Mouse (Mus musculus) embryonic fibroblast, embryonic 13.5 days (primary cell): ENCODE measurements around the gene Rsrc1. TPM values are rescaled to one million over a fixed set of nuclear protein-coding genes. Genes with fewer than 3 reads are reported as not detected.

Experiments used
- H3K27ac ChIP-seq: 2 replicates; pipeline ENCODE4 v1.5.1; 2012; ENCODE audit warnings: low read length, control low read depth, inconsistent platforms; ENCODE audit not compliant: insufficient read depth
- H3K4me1 ChIP-seq: 2 replicates; pipeline ENCODE4 v1.6.1; 2011; ENCODE audit warnings: low read length; ENCODE audit not compliant: control insufficient read depth, insufficient read depth
- H3K4me3 ChIP-seq: 2 replicates; pipeline ENCODE4 v1.5.1; 2011; ENCODE audit warnings: mild to moderate bottlenecking, control low read depth, low read length; ENCODE audit not compliant: insufficient read depth
- CTCF ChIP-seq: IDR thresholded peaks from 2 replicates; pipeline ENCODE4 v1.5.1; 2011; ENCODE audit warnings: mild to moderate bottlenecking, control low read depth, low read length, moderate library complexity, borderline replicate concordance; ENCODE audit not compliant: insufficient read depth
- POLR2A ChIP-seq: IDR thresholded peaks from 2 replicates; pipeline ENCODE4 v1.6.1; 2011; ENCODE audit warnings: low read depth, mild to moderate bottlenecking, control low read depth, low read length, moderate library complexity
- polyA plus RNA-seq: library from polyadenylated mRNA; stranded (reverse); fragments of >200 nt; gene quantifications from 2 replicates; pipeline ENCODE4 v1.2.4, GENCODE M21; 2011; ENCODE audit warnings: low read depth; ENCODE audit not compliant: missing spikeins, insufficient read length

Rsrc1 gene
- polyA plus RNA-seq, 1 experiment = 44.9 TPM

DNA sequence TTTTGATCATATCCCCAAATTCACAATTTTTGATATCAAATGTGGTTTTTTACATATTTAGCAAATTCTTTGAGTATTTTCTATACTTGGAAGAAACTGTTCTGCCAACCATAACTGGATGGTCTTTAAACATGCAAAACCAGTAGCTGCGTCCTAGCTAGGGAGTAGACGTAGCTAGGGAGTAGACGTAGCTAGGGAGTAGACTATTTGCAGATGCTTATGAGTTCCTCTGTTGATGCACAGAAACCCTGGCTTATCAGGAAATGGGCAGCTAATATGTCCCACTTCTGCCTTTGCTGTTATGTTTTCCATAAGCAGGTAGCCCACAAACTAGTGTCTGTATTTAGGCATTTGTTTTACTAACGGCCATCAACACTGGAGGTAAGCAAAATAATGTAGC is 298.6 kb downstream of the Rsrc1 start:
- Histone ChIP-seq H3K4me3 (no peak overlapping the region), H3K4me1 (no peaks in the 10 kb centered on the region), H3K27ac (no peak overlapping the region)
- TF ChIP-seq CTCF (no peak), POLR2A (no peak)

DNA sequence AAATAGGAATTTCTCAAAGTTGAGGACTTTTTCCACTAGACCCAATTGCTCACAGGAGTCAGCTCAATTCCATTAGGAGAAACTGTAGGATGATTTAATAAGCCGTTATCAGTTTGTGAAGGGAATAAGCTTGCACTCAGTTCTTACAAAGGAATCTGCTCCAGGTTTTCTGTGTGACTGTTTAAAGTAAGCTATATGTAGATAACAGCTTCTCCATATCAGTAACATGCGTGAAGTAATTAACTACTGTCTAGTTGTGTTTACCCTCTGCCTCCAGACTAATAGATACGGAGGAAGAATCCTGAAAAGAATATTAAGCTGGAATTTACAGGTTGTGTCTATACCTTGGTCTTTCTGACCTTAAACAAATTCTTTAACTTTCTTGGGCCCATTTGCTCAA is 299.1 kb downstream of the Rsrc1 start:
- TF ChIP-seq POLR2A (no peak), CTCF (no peak)
- H3K4me3 ChIP-seq = no peak overlapping the region
- no peaks in the 10 kb centered on the region for H3K4me1 ChIP-seq
- H3K27ac ChIP-seq = no peak overlapping the region

DNA sequence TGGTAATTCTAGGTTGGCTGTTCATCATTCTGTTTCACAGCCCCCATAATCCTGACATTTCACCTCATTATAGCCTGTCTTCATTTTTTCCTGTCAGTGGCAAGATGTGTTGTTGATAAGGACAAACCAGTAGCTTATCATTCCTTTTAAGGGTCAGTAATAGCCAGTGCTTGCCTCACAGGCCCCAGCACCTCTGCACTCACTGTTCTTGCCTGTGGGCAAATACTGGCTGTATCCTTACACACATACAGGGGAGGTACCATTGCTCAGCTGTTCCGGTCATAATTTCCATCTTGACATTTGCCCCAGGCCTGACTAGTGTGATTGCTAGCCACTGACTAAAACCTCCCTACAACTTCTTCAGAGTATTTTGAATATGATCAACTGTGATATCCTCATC is 302.8 kb downstream of the Rsrc1 start:
- no peak overlapping the region for H3K4me3 ChIP-seq
- H3K27ac ChIP-seq = no peak overlapping the region
- H3K4me1 ChIP-seq = no peaks in the 10 kb centered on the region

DNA sequence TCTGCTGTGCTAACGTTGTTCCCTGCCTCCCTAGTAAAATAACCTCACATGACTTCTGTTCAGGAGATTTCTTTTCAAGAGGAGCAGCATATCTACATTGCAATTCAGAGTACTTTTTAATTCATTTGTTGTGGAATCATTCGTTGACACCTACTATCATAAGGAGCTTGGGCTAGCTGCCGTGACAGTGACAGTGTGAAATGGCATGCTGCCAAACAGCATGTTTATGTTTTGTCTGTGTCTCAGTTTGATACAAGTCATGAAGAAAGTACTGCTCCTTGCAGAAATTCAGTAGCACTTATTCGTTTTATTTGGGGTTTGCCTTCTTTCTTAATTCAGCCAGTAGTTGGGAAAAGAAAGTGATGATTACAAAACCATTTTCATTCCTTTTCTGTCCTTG is 303.7 kb downstream of the Rsrc1 start:
- Histone ChIP-seq H3K4me3 (no peak overlapping the region), H3K27ac (no peak overlapping the region), H3K4me1 (no peaks in the 10 kb centered on the region)
- TF ChIP-seq POLR2A = no peak

More for the DNA sequence above, 302.8 kb downstream of the Rsrc1 start:
- TF ChIP-seq POLR2A (no peak), CTCF (no peak)

DNA sequence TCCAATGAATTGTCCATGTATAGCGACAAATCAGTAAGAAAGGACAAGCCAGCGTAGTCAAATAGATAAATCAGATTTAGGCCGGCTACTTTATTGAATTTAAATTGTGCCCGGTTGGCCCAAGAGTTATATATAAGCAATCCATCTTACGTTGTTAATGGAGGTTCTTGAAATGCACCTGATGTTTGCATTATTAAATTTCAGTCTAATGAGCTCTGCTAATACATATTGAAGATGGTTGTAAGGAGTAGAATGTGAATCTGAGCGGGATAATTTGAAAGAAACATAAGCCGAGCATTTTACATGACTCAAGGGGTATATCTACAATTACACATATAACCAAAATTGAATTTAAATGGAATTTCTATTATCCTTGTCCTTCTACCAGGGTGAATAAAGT is 307.5 kb downstream of the Rsrc1 start:
- Histone ChIP-seq H3K27ac (no peak overlapping the region), H3K4me3 (no peak overlapping the region), H3K4me1 (no peaks in the 10 kb centered on the region)
- TF ChIP-seq CTCF (no peak), POLR2A (no peak)

DNA sequence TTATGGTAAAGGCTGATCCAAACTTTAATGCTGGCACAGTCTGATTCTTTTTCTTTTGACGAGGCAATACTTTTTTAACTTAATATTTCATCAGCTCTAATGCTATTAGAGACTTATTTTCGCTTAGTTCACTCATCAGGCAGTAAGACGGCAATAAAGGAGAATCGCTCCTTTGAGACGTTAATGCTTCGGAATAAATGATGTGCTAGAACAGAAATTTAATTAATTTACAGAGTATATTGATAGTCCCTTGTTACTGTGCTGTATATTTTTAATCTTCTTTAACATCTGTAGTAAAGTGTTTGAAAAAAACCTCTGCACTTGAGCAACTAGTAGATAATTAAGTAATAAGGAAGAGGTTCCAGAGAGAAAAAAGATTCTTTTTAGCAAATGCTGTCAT is 308.3 kb downstream of the Rsrc1 start:
- no peak for TF ChIP-seq CTCF
- TF ChIP-seq POLR2A = no peak
- Histone ChIP-seq H3K4me3 (no peak overlapping the region), H3K27ac (no peak overlapping the region), H3K4me1 (no peaks in the 10 kb centered on the region)

DNA sequence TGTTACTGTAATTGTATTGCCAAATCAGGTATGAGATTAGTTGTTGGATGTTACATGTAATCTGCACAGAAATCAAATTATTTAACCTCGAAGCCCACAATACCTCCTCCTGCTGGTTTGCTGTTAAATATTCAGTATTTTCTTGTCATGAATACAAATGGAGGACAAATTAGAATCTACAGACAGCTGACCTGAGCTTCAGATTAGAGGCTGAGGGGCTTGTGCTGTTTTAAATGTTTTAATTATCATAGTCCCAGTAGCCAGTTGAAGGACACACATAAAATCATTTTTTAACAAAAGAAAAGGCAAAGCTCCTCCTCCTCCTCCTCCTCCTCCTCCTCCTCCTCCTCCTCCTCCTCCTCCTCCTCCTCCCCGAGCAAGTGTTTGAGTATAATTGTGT is 327.5 kb downstream of the Rsrc1 start:
- Histone ChIP-seq H3K27ac (no peak overlapping the region), H3K4me1 (no peaks in the 10 kb centered on the region), H3K4me3 (no peak overlapping the region)
- TF ChIP-seq CTCF = no peak
- no peak for TF ChIP-seq POLR2A

DNA sequence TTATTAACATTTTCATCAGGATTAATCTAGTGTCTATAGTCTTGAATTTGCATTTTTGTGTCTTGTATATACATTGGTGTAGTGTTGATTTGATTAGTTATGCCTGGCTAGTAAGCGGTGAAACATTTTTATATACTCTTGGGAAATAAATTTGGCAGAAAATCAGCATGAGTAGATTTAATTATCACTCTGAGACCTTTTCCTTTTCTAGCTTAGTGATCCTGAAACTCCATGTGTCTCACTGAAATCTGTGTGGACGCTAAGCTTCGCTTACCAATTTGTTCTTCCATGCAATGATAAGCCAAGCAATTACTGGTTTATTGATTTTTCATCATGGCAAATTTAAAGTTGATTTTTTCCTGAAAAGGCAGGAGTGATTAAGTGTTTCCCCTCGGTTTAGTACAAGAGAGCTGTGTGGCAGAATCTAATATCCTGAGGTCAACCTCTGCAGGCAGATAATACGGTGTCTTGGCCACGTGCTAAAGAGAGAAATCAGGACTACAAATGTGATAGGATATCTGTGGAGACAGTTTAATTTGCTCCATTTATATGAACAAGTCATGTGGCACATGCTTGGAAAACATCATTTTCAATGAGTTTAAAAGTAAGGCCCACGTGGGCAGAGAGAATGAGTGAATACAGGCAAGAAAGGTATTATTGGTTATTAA is 328.6 kb downstream of the Rsrc1 start:
- TF ChIP-seq POLR2A (no peak), CTCF (no peak)
- H3K4me3 ChIP-seq = no peak overlapping the region
- H3K4me1 ChIP-seq = no peaks in the 10 kb centered on the region
- no peak overlapping the region for H3K27ac ChIP-seq

DNA sequence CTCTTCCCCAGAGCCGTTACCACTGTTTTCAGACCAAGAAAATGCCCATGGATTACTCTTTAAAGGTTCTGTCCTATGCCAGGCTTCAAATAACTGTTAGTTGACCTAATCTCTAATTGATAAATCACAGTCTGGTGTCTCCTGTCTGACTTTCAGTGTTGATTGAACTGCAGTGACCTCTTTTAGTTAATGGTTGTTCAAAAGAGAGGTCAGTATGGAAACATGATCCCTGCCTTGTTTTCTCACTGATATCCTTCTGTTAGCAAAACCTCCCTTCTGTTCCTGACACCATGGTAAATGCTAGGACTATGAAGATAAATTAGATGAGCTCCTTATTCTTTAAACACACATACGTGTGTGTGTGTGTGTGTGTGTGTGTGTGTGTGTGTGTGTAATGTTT is 330.2 kb downstream of the Rsrc1 start:
- Histone ChIP-seq H3K4me1 (no peaks in the 10 kb centered on the region), H3K27ac (no peak overlapping the region), H3K4me3 (no peak overlapping the region)
- TF ChIP-seq POLR2A (no peak), CTCF (no peak)

DNA sequence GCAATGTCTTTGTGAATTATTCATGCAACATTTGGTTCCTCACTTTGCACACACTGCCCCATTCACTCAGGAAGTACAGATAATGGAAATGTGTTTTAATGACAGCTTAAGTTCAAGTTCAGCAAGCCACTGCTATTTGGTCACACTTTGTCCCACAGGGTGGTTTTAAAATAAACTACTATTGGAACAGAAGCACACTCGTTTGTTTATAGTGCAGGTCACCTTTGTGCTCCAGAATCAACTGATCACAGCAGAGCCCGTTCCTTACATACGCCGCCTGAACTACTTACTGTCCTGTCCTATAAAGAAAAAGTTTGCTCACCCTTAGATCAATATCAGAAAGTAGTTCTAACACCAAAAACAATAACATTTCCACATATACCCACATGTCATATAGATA is 341.2 kb downstream of the Rsrc1 start:
- no peak for TF ChIP-seq POLR2A
- no peak for TF ChIP-seq CTCF
- H3K27ac ChIP-seq = no peak overlapping the region
- no peaks in the 10 kb centered on the region for H3K4me1 ChIP-seq
- no peak overlapping the region for H3K4me3 ChIP-seq

DNA sequence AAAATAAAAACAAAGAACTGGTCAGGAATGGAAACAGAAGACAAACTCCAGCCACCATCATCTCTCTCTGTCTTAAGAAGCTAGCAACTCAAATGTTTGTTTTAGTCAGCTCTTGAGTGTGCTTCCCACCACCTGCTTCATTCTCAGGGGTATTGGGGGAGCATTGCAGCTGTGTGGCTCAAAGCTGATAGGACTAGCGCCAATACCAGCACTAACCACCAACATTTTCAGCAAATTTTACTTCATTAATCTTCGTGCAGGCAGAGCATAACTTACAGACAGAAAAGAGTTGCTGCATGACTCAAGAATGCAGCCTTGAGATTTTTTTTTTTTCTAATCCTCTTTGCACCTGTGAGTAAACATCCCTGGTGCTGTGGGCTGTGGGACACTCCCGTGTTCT is 358.4 kb downstream of the Rsrc1 start:
- Histone ChIP-seq H3K4me1 (no peaks in the 10 kb centered on the region), H3K4me3 (no peak overlapping the region), H3K27ac (no peak overlapping the region)
- TF ChIP-seq CTCF (no peak), POLR2A (no peak)
